Mouse (Mus musculus): ENCODE data around the gene Eef1akmt2. TPM values are rescaled to one million over a fixed set of nuclear protein-coding genes. Genes with fewer than 3 reads are reported as not detected.

The Eef1akmt2 gene
- polyA plus RNA-seq, 1 experiment from 2014 or later, result 42.7 TPM

DNA sequence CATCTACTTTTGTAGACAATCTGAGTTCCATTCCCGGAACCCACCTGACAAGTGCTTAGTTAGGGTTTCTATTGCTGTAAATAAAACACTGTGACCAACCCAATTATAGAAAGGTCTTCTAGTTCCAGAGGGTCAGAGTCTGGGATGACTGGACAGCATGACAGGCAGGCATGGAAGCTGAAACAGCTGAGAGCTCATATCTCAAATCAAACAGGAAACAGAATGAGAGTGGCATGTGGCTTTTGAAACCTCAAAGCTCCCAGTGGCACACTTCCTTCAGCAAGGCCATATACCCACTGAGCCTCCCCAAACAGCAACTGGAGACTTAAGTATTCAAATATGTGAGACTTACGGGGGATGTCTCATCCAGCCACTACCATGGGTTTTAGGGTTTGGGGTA is 20.6 kb upstream of the Eef1akmt2 start:
- no peak for TF ChIP-seq CTCF (IDR thresholded peaks at IDR 0.05)
- ChIA-PET CTCF (interaction anchor here (1.0 kb wide), 1 partner anchor 12 kb away, joined by 3 read pairs; no protein-coding TSS in a partner anchor), POLR2A (no interaction called here)
- DNase-seq (ENCODE audit: low read depth, low spot score) (no peak), ATAC-seq (no peak)
- no peaks in the 10 kb centered on the region for H3K27me3 ChIP-seq
- in situ Hi-C loops (cut with MboI; ENCODE audit: low pct_unique_long_range_greater_than_20kb), result no loop called here

DNA sequence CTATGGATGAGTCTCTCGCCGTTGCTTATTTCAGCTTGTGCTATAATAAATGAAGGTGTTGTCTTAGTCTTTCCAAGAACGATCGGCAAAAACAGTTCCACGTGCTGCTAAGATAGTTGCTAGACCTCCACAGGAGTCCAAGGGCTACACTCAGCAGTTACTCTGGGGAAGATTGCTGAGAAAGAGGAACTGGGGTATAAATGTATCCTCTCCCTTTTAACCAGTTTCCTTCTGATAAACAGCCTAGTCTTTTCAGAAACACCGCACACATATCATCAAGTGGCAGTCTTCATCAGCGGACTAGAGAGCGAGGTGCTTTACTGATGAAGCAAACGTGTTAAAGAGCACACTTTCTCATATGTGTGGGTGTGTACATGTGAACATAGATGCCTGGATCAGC is 13.8 kb upstream of the Eef1akmt2 start:
- DNase-seq (ENCODE audit: low read depth, low spot score) (no peak), ATAC-seq (no peak)
- in situ Hi-C loops (cut with MboI; ENCODE audit: low pct_unique_long_range_greater_than_20kb), result no loop called here
- POLR2A ChIA-PET, result no interaction called here
- H3K27me3 ChIP-seq, result no peaks in the 10 kb centered on the region
- CTCF ChIA-PET, result no interaction called here
- TF ChIP-seq CTCF (IDR thresholded peaks at IDR 0.05), result no peak

DNA sequence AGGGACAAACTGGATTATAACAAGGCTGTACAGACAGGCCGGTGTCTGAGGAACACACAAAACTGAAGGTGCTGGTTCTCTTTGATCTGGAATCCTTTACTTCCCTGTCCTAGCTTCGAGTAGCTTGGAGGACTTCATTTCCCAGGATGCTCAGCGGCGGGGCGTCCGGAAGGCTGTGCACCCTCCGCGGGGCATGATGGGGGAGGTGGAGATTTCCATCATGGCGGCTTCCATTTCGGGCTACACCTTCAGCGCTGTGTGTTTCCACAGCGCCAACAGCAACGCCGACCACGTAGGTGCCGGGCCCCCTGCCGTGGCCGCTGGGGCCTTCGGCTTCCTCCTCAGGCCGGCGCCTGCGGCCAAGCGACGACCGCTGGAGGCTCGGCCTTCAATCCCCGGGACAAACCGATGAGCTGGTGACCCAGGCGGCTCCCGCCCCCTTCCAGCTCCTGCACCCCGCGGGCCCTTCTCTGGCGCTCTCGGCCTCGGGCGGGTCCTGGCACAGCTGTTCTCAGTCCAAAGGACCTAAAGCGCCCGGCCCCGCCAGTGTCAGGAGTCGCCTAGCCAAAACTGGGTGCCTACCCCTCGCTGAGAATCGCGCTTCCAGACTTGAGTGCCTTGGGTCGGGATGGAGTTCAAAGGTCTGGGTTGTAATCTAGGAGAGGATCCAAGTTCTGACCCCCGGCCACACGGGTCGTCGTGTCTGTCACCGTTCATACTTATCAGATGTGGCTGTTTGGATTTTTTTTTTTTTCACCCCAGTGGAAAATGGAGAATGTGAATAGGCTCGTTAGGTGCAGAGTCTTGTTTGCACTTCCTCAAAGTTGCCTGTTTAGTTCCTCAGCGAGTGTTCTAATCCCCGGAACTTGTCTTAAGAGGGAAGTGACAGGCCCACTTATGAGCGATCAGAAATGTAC is 6.8 kb upstream of the Eef1akmt2 start, which contains the start of gene Abraxas2:
Abraxas2 (plus strand) TSS at position 184 of the 917 bp plus-strand sequence.
- ATAC-seq (peak; percentile 92), DNase-seq (ENCODE audit: low read depth, low spot score) (peak; percentile 25)
- ChIA-PET CTCF (no interaction called here), POLR2A (no interaction called here)
- no peaks in the 10 kb centered on the region for H3K27me3 ChIP-seq
- TF ChIP-seq CTCF (IDR thresholded peaks at IDR 0.05), result no peak
- in situ Hi-C loops (cut with MboI; ENCODE audit: low pct_unique_long_range_greater_than_20kb), result no loop called here

DNA sequence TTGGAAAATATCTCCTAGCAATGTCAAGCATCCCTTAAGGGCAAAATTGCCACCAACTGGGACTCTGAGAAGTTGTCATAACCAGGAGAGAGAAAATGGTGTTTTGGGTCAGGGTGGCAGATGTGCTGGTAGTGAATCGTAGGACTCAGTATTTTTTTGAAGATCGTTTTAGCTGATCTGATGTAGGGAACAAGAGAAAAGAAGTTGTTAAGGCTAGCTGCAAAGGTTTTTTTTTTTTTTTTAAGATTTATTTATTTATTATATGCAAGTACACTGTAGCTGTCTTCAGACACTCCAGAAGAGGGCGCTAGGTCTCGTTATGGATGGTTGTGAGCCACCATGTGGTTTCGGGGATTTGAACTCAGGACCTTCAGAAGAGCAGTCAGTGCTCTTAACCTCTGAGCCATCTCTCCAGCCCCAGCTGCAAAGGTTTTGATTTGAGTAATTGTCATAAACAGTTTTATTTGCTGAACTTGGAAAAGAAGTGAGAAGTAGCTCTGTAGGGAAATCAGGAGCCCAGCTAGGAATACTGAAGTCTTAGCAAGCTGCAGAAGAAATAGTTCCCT is 5.7 kb upstream of the Eef1akmt2 start:
- ATAC-seq (no peak), DNase-seq (ENCODE audit: low read depth, low spot score) (no peak)
- ChIA-PET POLR2A (interaction anchor here (0.6 kb wide), 1 partner anchor 24 kb away, joined by 3 read pairs; no protein-coding TSS in a partner anchor), CTCF (no interaction called here)
- no peaks in the 10 kb centered on the region for H3K27me3 ChIP-seq
- peak; percentile 52 for TF ChIP-seq CTCF (IDR thresholded peaks at IDR 0.05)
- in situ Hi-C loops (cut with MboI; ENCODE audit: low pct_unique_long_range_greater_than_20kb), result no loop called here

DNA sequence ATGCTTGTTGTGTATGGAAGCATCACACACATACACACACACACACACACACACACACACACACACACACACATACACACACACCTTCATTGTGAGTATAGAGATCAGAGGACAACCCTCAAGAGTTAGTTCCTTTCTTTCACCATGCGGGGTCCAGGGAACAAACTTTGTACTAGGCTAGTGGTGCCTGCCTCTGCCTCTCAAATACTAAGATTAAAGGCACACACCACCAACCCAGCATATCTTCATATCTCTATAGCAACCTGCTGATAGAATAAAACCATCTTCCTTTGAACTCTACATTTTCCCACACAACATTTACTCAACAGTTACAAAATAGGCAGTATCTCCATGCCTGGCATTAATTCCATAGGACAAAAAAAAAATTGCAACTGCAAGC is 3.6 kb upstream of the Eef1akmt2 start:
- POLR2A ChIA-PET, result no interaction called here
- no peak for DNase-seq (ENCODE audit: low read depth, low spot score)
- CTCF ChIA-PET, result no interaction called here
- no peaks in the 10 kb centered on the region for H3K27me3 ChIP-seq
- ATAC-seq, result no peak
- in situ Hi-C loops (cut with MboI; ENCODE audit: low pct_unique_long_range_greater_than_20kb), result no loop called here
- TF ChIP-seq CTCF (IDR thresholded peaks at IDR 0.05), result no peak

DNA sequence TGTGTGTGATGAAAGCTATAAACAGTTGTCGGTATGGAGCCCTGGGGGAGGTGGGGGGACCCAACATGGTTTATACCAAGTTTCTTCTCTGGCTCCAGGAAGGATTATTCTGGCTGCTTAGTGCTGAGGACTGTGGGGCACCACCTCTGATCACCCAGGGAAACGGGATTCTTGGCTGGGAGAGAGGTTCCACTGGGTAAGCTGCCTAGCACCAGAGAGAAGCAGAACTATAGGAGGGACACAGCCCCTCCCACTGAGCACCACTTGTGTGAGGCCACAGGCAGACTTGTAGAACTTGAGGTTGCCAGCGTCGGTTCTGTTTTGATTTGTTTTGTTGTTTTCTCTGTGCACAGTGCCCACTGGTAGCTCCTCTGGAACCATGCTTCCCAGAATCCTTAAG is 1.5 kb upstream of the Eef1akmt2 start:
- CTCF ChIA-PET, result interaction anchor here (2.2 kb wide), 1 partner anchor 10 kb away, joined by 6 read pairs; no protein-coding TSS in a partner anchor
- POLR2A ChIA-PET, result no interaction called here
- in situ Hi-C loops (cut with MboI; ENCODE audit: low pct_unique_long_range_greater_than_20kb), result no loop called here
- no peak for DNase-seq (ENCODE audit: low read depth, low spot score)
- no peak for TF ChIP-seq CTCF (IDR thresholded peaks at IDR 0.05)
- no peak for ATAC-seq
- H3K27me3 ChIP-seq, result no peaks in the 10 kb centered on the region

DNA sequence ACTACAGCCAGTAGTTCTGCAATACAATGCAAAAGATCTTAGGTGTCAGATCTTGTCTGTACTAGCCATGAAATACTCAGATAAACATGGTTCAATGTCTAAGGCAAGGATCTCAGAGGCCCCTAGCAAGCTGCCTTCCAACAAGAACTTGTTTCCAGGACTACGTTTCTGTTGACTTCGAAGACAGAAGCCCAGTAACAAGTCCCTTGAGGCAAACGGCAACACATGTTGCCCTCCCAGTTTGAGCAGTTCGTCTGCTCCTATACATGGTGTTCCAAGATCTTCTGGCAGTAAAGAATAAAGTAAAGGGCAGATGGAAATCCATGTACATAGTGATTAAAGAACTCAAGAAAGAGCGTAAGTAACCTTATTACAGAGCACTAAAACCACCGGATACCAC is 888 bp upstream of the Eef1akmt2 start:
- DNase-seq (ENCODE audit: low read depth, low spot score) (no peak), ATAC-seq (no peak)
- TF ChIP-seq CTCF (IDR thresholded peaks at IDR 0.05), result no peak

DNA sequence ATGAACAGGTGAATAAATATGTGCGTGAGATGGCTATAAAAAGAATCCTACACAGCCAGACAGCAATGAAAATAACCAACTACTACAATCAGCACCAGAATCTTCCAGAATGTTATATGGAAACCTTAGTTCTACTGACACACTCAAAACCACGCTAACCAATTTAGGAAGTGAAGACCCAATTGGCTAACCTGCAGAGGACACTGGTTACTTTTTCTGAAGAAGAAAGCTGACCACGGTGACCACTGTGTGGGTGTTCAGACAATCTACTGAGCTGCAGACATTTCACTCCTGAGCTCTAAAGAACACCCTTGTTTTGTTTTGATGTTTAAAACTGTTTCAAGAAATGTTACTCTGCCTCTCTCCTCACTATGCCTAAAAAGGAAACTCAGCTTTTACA is 9.3 kb downstream of the Eef1akmt2 start:
- no peak for DNase-seq (ENCODE audit: low read depth, low spot score)
- H3K27me3 ChIP-seq, result no peaks in the 10 kb centered on the region
- in situ Hi-C loops (cut with MboI; ENCODE audit: low pct_unique_long_range_greater_than_20kb), result no loop called here
- no peak for TF ChIP-seq CTCF (IDR thresholded peaks at IDR 0.05)
- ChIA-PET CTCF (interaction anchor here (1.5 kb wide), 1 partner anchor 8 kb away, joined by 3 read pairs; no protein-coding TSS in a partner anchor), POLR2A (no interaction called here)
- ATAC-seq, result no peak

More for the DNA sequence above, 888 bp upstream of the Eef1akmt2 start:
- POLR2A ChIA-PET, result no interaction called here
- no peaks in the 10 kb centered on the region for H3K27me3 ChIP-seq
- in situ Hi-C loops (cut with MboI; ENCODE audit: low pct_unique_long_range_greater_than_20kb), result no loop called here
- CTCF ChIA-PET, result interaction anchor here (1.7 to 2.2 kb wide), 2 partner anchors 11 to 15 kb away, joined by 4 to 6 read pairs; no protein-coding TSS in a partner anchor

DNA sequence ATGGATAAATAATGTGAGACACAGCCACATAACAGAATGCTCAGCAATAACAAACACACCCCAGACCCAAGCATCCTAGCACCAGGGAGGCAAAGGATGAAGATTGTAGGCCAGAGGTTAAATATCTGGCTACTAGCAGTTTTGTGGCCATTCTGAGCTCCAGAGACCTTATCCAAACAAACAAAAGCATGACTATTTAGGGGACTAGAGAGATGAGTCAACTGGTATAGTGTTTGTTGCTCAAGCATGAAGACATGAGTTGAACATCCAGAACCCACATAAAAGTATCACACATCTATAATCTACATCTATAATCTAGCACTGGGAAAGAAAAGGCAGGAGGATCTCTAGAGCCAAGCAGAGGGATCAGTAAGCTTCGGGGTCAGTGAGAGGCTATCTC is 10.0 kb downstream of the Eef1akmt2 start:
- peak; percentile 61 for DNase-seq (ENCODE audit: low read depth, low spot score)
- ChIA-PET CTCF (interaction anchor here (1.5 kb wide), 1 partner anchor 9 kb away, joined by 3 read pairs; no protein-coding TSS in a partner anchor), POLR2A (no interaction called here)
- ATAC-seq, result peak; percentile 54
- no peaks in the 10 kb centered on the region for H3K27me3 ChIP-seq
- TF ChIP-seq CTCF (IDR thresholded peaks at IDR 0.05), result no peak
- in situ Hi-C loops (cut with MboI; ENCODE audit: low pct_unique_long_range_greater_than_20kb), result no loop called here

DNA sequence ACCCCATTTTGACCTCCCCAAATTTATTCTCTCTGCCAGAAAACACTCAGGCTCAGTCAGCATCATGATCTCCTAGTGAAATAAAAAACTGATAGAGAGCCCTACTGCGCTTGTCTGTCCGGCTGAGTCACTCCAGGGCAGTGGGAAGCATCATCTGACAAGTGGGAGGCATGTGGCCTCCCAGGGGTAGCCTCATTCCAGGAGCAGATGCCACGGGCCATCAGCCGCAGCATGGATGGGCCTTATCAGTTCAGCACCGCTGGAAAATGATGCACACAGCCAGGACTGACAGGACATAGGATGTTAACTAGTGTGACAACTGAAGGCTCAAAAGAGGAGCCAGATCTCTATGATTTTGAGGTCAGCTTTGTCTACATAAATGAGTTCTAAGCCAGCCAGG is 11.2 kb downstream of the Eef1akmt2 start:
- no peak for ATAC-seq
- no peaks in the 10 kb centered on the region for H3K27me3 ChIP-seq
- TF ChIP-seq CTCF (IDR thresholded peaks at IDR 0.05), result no peak
- DNase-seq (ENCODE audit: low read depth, low spot score), result no peak
- ChIA-PET POLR2A (no interaction called here), CTCF (no interaction called here)
- in situ Hi-C loops (cut with MboI; ENCODE audit: low pct_unique_long_range_greater_than_20kb), result no loop called here

DNA sequence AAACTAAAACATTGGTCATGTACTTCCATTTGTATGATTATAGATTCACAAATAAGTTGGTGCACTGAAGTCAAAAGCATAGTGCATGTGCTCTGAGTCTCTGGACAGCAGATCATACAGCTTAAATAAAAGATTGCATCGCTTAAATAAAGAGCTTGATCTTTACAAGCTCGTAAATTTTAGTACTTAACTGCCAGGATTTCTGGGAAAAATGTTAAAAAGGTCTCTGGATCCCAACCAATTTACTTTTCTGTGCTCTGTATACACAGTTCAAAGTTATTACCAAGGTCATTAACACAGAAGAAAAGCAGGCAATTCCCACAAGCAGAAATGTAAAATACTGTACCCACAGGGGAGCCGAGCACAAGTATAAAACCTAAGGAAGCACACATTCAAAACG is 21.5 kb downstream of the Eef1akmt2 start:
- no peak for TF ChIP-seq CTCF (IDR thresholded peaks at IDR 0.05)
- ChIA-PET CTCF (no interaction called here), POLR2A (no interaction called here)
- ATAC-seq, result no peak
- DNase-seq (ENCODE audit: low read depth, low spot score), result no peak
- H3K27me3 ChIP-seq, result no peaks in the 10 kb centered on the region
- in situ Hi-C loops (cut with MboI; ENCODE audit: low pct_unique_long_range_greater_than_20kb), result no loop called here

Data from Patski (cell line).